Mouse (Mus musculus): Measurements from ENCODE around the gene Gm11037. TPM values are rescaled to one million over a fixed set of nuclear protein-coding genes. Genes with fewer than 3 reads are reported as not detected.
A peak's percentile ranks its signal among the peaks of the same experiment; 100 is the strongest.
"Not testable (repeated sequence)": the region's sequence is repeated elsewhere in the genome, so short reads cannot be mapped to it uniquely, and the experiment has no call there.

Gm11037 gene
- polyA plus RNA-seq, 1 experiment: not detected

DNA sequence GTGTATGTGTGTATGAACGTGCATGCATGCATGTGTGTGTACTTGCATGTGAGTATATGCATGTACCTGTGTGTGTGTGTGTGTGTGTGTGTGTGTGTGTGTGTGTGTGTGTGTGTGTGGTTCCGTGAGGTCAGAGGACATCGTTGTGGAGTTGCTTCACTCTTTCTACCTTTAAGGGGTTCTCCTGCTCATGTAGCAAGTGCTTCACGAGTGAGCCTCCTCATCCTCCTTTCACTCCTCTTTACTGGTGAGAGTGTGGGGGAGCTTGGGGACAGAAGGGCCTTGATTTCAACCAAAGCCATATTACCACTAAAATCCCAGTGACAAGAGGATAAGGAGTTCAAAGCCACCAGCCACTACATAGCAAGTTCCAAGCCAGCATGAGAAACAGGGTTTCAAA, 36.2 kb upstream of the Gm11037 start:
- Histone ChIP-seq H3K36me3 (replicated peaks; ENCODE audit: low read length) (no peaks in the 10 kb centered on the region), H3K4me1 (peaks cover 53% of the 10 kb centered on the region), H3K27me3 (replicated peaks) (peaks cover 3% of the 10 kb centered on the region), H3K4me3 (replicated peaks) (peak overlapping the region; percentile 79), H3K9me3 (no peaks in the 10 kb centered on the region)
- TF ChIP-seq FLI1 (IDR thresholded peaks at IDR 0.05; ENCODE audit: low read length) (no peak), GATA1 (IDR thresholded peaks at IDR 0.05; ENCODE audit: borderline replicate concordance, low read length) (no peak)

DNA sequence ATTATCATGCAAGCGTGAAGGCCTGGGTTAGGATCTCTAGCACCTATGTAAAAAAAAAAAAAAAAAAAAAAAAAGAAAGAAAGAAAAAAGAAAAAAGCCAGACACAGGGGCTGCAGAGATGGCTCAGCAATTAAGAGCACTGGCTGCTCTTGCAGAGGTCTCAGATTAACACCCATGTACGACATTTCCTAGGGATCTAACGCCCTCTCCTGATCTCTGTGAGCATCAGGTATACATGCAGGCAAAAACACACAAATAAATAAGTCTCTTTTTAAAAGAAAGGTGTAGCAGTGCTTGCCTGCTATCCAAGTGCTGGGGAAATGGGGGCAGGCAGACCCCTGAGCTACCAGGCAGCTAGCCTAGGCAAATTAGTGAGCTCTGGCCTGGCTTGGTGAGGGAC, 31.8 kb upstream of the Gm11037 start:
- Histone ChIP-seq H3K9me3 (no peaks in the 10 kb centered on the region), H3K4me3 (replicated peaks) (no peak overlapping the region), H3K27me3 (replicated peaks) (peaks cover 9% of the 10 kb centered on the region), H3K4me1 (peaks cover 28% of the 10 kb centered on the region), H3K36me3 (replicated peaks; ENCODE audit: low read length) (no peaks in the 10 kb centered on the region)
- TF ChIP-seq GATA1 (IDR thresholded peaks at IDR 0.05; ENCODE audit: borderline replicate concordance, low read length) (no peak), FLI1 (IDR thresholded peaks at IDR 0.05; ENCODE audit: low read length) (no peak)

DNA sequence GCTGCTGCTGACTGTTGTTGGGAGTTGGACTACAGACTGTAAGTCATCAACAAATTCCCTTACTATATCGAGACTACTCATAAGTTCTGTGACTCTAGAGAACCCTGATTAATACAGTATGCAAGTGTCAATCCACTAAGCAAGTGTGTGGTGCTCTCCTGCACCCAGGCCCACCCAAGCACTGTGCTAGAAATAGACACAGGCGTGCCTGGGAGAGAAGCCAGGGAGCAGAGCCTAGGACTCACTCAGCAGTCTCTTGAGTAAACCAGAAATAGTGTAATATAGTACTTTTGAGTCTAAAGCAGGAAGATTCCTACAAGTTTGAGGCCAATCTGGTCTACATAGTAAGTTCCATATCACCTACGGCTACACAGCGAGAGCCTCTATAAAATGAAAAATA, 29.3 kb upstream of the Gm11037 start:
- TF ChIP-seq GATA1 (IDR thresholded peaks at IDR 0.05; ENCODE audit: borderline replicate concordance, low read length): no peak
- Histone ChIP-seq H3K9me3 (no peaks in the 10 kb centered on the region), H3K4me1 (peaks cover 4% of the 10 kb centered on the region), H3K36me3 (replicated peaks; ENCODE audit: low read length) (no peaks in the 10 kb centered on the region), H3K27me3 (replicated peaks) (peaks cover 17% of the 10 kb centered on the region), H3K4me3 (replicated peaks) (no peak overlapping the region)

DNA sequence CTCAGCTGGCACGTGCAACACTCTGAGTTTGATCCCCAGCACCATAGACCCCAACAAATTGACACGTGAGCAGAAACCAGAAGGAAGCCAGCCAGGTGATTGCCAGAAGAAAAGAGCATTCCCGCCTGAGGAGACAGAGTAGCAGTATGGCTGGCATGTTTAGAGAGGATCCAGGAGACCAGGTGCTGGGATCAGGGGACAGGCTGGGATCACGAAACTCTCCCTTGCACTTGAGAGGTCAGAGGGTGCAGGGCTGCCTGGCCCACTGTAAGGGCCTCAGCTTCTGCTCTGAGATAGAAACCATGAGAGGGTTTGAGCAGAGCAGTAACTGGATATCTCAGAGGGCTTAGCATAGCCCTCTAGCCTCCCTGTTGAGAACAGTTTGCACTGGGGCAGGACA, 28.2 kb upstream of the Gm11037 start:
- H3K4me3 ChIP-seq (replicated peaks); H3K4me1 ChIP-seq; H3K36me3 ChIP-seq (replicated peaks; ENCODE audit: low read length); H3K9me3 ChIP-seq: not testable (repeated sequence)
- peaks cover 17% of the 10 kb centered on the region for H3K27me3 ChIP-seq (replicated peaks)

DNA sequence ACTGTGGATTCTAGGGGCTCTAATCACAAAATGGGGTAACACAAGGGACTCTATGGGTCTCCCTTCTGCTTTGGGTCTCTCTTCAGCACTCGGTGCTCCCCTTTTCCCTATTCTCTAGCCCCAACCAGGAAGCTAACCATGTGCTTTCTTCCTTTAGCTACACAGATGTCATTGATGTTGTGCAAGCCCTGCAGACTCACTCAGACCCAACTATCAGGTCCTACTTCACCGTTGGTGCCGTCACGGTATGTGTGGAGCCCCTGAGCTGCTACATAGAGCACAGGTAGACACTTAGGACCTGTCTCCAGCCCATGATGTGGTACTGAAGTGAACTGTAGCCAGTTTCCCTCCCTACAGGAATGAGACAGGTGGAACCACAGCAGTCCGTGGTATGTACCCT, 27.3 kb upstream of the Gm11037 start:
- no peak for TF ChIP-seq FLI1 (IDR thresholded peaks at IDR 0.05; ENCODE audit: low read length)
- no peak for TF ChIP-seq GATA1 (IDR thresholded peaks at IDR 0.05; ENCODE audit: borderline replicate concordance, low read length)
- peaks cover 19% of the 10 kb centered on the region for H3K27me3 ChIP-seq (replicated peaks)
- H3K36me3 ChIP-seq (replicated peaks; ENCODE audit: low read length): no peaks in the 10 kb centered on the region
- H3K4me3 ChIP-seq (replicated peaks): no peak overlapping the region
- H3K4me1 ChIP-seq: peaks cover 4% of the 10 kb centered on the region
- H3K9me3 ChIP-seq: no peaks in the 10 kb centered on the region

DNA sequence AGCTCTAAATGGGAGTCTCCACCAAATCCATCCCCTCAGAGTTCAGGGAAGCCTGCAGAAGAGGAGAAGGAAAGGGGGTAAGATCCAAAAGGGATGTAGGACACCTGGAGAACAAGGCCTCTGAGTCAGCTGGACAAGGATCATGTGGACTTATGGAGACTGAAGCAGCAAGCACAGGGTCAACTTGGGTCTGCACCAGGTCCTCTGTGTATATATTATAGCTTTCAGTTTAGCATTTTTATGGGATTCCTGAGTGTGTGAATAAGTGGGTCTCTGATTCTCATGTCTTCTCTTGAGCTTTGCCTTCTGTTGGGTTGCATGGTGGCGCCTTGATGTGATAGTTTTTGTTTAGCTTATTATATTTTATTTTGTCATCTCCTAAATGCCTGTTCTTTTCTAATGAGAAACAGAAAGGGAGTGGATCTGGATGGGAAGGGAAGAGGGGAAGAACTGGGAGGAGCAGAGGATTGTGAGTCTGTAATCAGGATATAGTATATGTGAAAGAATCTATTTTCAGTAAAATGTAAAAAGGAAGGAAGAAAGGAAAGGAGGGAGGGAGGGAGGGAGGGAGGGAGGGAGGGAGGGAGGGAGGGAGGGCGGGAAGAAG, 14.2 kb upstream of the Gm11037 start:
- peaks cover 28% of the 10 kb centered on the region for H3K4me1 ChIP-seq
- TF ChIP-seq GATA1 (IDR thresholded peaks at IDR 0.05; ENCODE audit: borderline replicate concordance, low read length) (no peak), FLI1 (IDR thresholded peaks at IDR 0.05; ENCODE audit: low read length) (no peak)
- H3K36me3 ChIP-seq (replicated peaks; ENCODE audit: low read length): no peaks in the 10 kb centered on the region
- no peak overlapping the region for H3K4me3 ChIP-seq (replicated peaks)
- H3K9me3 ChIP-seq: no peaks in the 10 kb centered on the region
- no peaks in the 10 kb centered on the region for H3K27me3 ChIP-seq (replicated peaks)

DNA sequence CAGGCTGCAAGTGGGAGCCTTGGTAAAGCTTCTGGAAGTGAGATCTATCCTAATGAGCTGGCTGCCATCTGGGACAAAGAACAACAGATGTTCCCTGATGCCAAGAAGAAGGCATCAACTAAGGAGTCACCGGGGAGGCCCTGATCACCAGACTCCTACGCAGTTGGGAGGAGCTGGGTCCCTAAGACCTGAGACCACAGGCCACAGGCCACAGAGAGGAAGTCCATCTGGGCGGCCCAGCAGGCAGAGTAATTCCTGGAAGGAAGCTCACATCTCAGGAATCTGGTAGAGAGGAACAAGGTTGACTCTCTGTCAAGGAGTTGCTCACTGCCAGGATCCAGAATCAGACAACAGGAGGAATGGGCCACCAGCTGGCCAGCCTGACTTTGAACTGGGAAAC, 9.1 kb upstream of the Gm11037 start:
- H3K4me1 ChIP-seq: peaks cover 73% of the 10 kb centered on the region
- no peaks in the 10 kb centered on the region for H3K36me3 ChIP-seq (replicated peaks; ENCODE audit: low read length)
- peaks cover 43% of the 10 kb centered on the region for H3K27me3 ChIP-seq (replicated peaks)
- H3K4me3 ChIP-seq (replicated peaks): peak overlapping the region; percentile 53
- TF ChIP-seq FLI1 (IDR thresholded peaks at IDR 0.05; ENCODE audit: low read length): no peak
- no peak for TF ChIP-seq GATA1 (IDR thresholded peaks at IDR 0.05; ENCODE audit: borderline replicate concordance, low read length)
- no peaks in the 10 kb centered on the region for H3K9me3 ChIP-seq

DNA sequence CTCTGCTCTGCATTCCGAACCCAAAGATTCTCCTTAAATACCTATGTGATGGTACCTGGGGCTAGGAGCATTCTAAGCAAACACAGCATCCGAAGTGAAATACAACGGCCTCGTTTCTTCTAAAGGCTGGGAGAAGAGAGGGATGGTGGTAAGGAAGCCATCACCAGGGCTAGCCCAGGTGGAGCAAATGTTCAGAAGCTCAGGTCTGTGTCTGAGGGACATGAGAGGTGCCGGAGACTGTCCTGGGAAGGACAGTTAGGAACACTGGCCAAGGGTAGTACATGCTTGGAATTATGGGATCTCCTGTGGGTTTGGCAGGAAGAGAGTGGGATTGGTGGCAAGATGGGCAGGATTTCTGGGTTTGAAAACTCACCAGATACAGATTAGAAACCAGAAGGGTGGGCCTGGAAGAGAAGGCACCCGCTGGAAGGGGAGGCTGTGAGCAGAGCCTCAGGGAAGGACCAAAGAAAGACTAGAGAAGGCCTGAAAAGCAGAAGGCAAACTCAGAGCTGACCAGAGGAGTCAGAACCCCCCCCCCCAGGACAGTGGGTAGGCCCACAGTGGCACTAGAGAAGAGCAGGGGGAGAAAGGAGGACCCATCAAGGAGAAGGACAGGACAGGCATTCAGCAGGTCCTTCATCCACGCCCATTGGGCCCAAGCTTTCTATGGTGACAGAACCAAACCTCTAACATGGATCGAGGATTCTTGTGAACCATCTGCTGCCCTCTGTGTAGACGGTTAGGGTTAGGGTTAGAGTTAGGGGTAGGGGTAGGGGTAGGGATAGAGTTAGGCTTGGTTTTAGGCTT, 7.9 kb upstream of the Gm11037 start:
- no peaks in the 10 kb centered on the region for H3K36me3 ChIP-seq (replicated peaks; ENCODE audit: low read length)
- peaks cover 47% of the 10 kb centered on the region for H3K27me3 ChIP-seq (replicated peaks)
- no peaks in the 10 kb centered on the region for H3K9me3 ChIP-seq
- peaks cover 68% of the 10 kb centered on the region for H3K4me1 ChIP-seq
- no peak overlapping the region for H3K4me3 ChIP-seq (replicated peaks)
- TF ChIP-seq GATA1 (IDR thresholded peaks at IDR 0.05; ENCODE audit: borderline replicate concordance, low read length) (no peak), FLI1 (IDR thresholded peaks at IDR 0.05; ENCODE audit: low read length) (no peak)

DNA sequence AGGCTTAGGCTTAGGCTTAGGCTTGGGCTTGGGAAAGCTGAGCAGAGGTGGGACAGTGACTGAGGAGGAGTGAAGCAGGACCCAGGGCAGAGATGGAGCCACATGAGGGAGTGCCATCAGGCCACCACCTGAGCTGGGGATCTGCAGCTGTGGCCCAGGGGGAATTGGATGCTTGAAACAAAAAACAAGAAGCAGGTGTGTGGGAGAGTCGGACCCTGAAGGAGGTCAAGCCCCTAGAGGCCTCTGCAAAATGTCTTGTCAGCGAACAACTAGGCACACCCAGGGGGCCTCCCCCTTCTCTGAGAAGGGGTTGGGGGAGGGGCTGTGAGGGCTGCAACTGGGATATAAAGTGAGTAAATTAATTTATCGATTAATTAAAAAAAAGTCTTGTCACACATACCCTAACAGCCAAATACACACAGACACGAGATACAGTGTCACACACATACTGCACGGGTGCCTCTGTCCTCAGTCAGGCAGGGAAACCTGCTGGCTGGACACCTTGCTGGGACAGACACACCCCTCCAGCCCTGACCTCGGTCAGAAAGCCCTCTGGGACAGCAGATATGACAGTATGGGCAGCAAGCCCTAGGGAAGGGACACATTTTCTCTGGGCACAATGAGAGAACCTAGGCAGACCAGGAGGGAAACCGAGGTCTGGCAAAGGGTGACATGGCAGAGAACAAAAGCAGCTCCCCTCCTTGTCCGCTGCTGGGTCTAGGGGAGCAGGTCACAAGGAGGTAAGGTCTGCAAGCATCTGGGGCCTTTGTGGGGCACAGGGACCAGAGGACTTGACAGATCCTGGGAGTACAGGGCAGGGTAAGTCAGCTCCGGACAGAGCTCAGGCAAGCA, 7.1 kb upstream of the Gm11037 start:
- Histone ChIP-seq H3K4me3 (replicated peaks) (no peak overlapping the region), H3K4me1 (peaks cover 68% of the 10 kb centered on the region)

More for the DNA sequence above, 7.1 kb upstream of the Gm11037 start:
- no peaks in the 10 kb centered on the region for H3K36me3 ChIP-seq (replicated peaks; ENCODE audit: low read length)
- peaks cover 47% of the 10 kb centered on the region for H3K27me3 ChIP-seq (replicated peaks)
- H3K9me3 ChIP-seq: no peaks in the 10 kb centered on the region
- no peak for TF ChIP-seq FLI1 (IDR thresholded peaks at IDR 0.05; ENCODE audit: low read length)
- TF ChIP-seq GATA1 (IDR thresholded peaks at IDR 0.05; ENCODE audit: borderline replicate concordance, low read length): no peak

Measured in megakaryocyte, embryonic 14.5 days (primary cell).